Mouse (Mus musculus): ENCODE measurements at regions not wholly inside any gene's neighbourhood (a gene's known extent, or its start where the extent isn't known, plus 50 kb on each side); places are given as distances from the start of the nearest gene placed in this dataset.

GRCm38 (mm10) chr19:59687681-59688080, 229.5 kb downstream of the Emx2 start:
- 41% methylated on average over 1 of the region's 1 CpGs for WGBS (ENCODE audit: insufficient replicate concordance)
- H3K9me3 ChIP-seq (replicated peaks; ENCODE audit: control insufficient read depth, low read length), result no peaks in the 10 kb centered on the region
- H3K27ac ChIP-seq (ENCODE audit: low read length), result no peak overlapping the region

GRCm38 (mm10) chr19:59691541-59692096, 233.4 kb downstream of the Emx2 start:
- Histone ChIP-seq H3K4me1 (ENCODE audit: control insufficient read depth, low read depth, low read length) (no peaks in the 10 kb centered on the region), H3K9ac (ENCODE audit: low read depth, low read length) (no peak overlapping the region), H3K4me3 (ENCODE audit: low read depth, low read length) (no peak overlapping the region), H3K27me3 (ENCODE audit: control insufficient read depth, insufficient read depth, low read depth, low read length) (no peaks in the 10 kb centered on the region), H3K27ac (ENCODE audit: low read length) (no peak overlapping the region), H3K36me3 (ENCODE audit: control insufficient read depth, insufficient read depth) (no peaks in the 10 kb centered on the region), H3K9me3 (replicated peaks; ENCODE audit: control insufficient read depth, low read length) (no peaks in the 10 kb centered on the region), H3K4me2 (ENCODE audit: low read depth, low read length) (no peak overlapping the region)
- 63% methylated on average over 15 of the region's 15 CpGs for WGBS (ENCODE audit: insufficient replicate concordance)
- no peak for ATAC-seq (ENCODE audit: low read depth)

More at GRCm38 (mm10) chr19:59687681-59688080, 229.5 kb downstream of the Emx2 start:
- no peak for ATAC-seq (ENCODE audit: low read depth)
- Histone ChIP-seq H3K36me3 (ENCODE audit: control insufficient read depth, insufficient read depth) (no peaks in the 10 kb centered on the region), H3K4me2 (ENCODE audit: low read depth, low read length) (no peak overlapping the region), H3K4me1 (ENCODE audit: control insufficient read depth, low read depth, low read length) (no peaks in the 10 kb centered on the region), H3K9ac (ENCODE audit: low read depth, low read length) (no peak overlapping the region), H3K27me3 (ENCODE audit: control insufficient read depth, insufficient read depth, low read depth, low read length) (no peaks in the 10 kb centered on the region), H3K4me3 (ENCODE audit: low read depth, low read length) (no peak overlapping the region)

DNA sequence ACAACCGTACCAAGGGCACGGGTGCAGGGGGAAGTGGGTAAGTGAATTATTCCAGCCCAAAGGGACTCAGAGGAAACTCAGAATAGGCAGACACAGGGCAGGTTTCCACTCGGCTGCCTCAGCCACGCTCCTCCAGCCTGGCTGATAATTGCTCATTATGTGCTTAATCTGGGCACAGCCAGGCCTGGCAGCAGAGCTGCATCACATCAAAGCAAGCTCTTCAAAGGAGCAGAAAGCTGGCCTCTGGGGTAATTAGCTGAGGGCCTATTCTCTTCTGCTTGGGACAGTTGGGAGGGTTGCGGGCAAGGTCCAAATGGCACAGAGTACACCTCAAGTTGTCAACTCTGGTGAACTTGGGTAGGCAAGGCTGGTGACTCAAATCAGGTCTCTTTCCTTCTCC, 239.5 kb downstream of the Emx2 start:
- Histone ChIP-seq H3K4me2 (ENCODE audit: low read depth, low read length) (no peak overlapping the region), H3K27ac (ENCODE audit: low read length) (no peak overlapping the region), H3K27me3 (ENCODE audit: control insufficient read depth, insufficient read depth, low read depth, low read length) (no peaks in the 10 kb centered on the region), H3K4me1 (ENCODE audit: control insufficient read depth, low read depth, low read length) (no peaks in the 10 kb centered on the region), H3K36me3 (ENCODE audit: control insufficient read depth, insufficient read depth) (no peaks in the 10 kb centered on the region), H3K9ac (ENCODE audit: low read depth, low read length) (no peak overlapping the region), H3K9me3 (replicated peaks; ENCODE audit: control insufficient read depth, low read length) (no peaks in the 10 kb centered on the region), H3K4me3 (ENCODE audit: low read depth, low read length) (no peak overlapping the region)
- 57% methylated on average over 5 of the region's 5 CpGs for WGBS (ENCODE audit: insufficient replicate concordance)
- ATAC-seq (ENCODE audit: low read depth), result no peak

DNA sequence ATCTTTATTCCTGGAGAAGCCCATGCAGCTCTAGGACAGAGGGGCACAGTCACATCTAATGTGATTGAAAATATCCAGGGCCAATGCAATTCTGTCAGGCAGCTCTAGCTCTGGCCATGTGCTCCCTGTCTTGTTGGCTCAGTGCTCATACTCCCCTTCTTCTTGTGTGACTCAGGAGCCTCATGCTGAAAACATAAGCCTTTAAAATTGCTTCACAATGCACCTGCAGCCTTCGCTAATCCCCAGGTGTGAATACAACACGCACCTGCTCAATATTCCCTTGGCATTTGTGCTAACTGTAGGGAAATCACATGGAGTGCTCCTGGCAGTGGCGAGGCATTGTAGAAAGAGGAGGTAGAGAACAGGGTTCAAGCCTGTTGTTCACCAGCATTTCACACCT, 242.0 kb downstream of the Emx2 start:
- Histone ChIP-seq H3K27me3 (ENCODE audit: control insufficient read depth, insufficient read depth, low read depth, low read length) (no peaks in the 10 kb centered on the region), H3K9ac (ENCODE audit: low read depth, low read length) (no peak overlapping the region), H3K9me3 (replicated peaks; ENCODE audit: control insufficient read depth, low read length) (no peaks in the 10 kb centered on the region), H3K27ac (ENCODE audit: low read length) (no peak overlapping the region), H3K4me2 (ENCODE audit: low read depth, low read length) (no peak overlapping the region), H3K36me3 (ENCODE audit: control insufficient read depth, insufficient read depth) (no peaks in the 10 kb centered on the region), H3K4me1 (ENCODE audit: control insufficient read depth, low read depth, low read length) (no peaks in the 10 kb centered on the region), H3K4me3 (ENCODE audit: low read depth, low read length) (no peak overlapping the region)
- no peak for ATAC-seq (ENCODE audit: low read depth)
- WGBS (ENCODE audit: insufficient replicate concordance), result 49% methylated on average over 3 of the region's 3 CpGs

- ATAC-seq (ENCODE audit: low read depth), result no peak
- 40% methylated on average over 5 of the region's 5 CpGs for WGBS (ENCODE audit: insufficient replicate concordance)
- Histone ChIP-seq H3K4me1 (ENCODE audit: control insufficient read depth, low read depth, low read length) (no peaks in the 10 kb centered on the region), H3K4me3 (ENCODE audit: low read depth, low read length) (no peak overlapping the region), H3K27ac (ENCODE audit: low read length) (no peak overlapping the region), H3K9me3 (replicated peaks; ENCODE audit: control insufficient read depth, low read length) (no peaks in the 10 kb centered on the region), H3K4me2 (ENCODE audit: low read depth, low read length) (no peak overlapping the region), H3K36me3 (ENCODE audit: control insufficient read depth, insufficient read depth) (no peaks in the 10 kb centered on the region), H3K9ac (ENCODE audit: low read depth, low read length) (no peak overlapping the region), H3K27me3 (ENCODE audit: control insufficient read depth, insufficient read depth, low read depth, low read length) (no peaks in the 10 kb centered on the region)
Observed at GRCm38 (mm10) chr19:59707106-59707505, 236.3 kb downstream of the Rab11fip2 start.

DNA sequence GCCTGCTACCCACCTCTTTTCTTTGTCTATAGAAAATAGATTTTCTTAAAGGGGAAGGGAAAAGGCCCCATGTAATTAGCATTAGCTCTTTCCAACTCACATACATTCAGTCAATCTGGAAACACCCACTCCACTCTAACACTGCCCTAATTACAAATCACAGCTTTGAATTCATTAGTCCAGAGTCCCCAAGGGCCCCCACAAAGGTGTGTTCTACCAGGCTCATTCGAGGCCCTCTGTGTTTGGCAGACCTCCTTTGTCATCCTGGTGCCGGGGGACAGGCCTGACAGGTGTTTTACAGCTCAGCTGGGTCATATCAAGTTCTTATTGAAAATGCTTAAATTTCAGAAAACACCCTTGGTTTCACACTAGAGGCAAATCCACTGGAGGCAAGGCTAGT, 234.3 kb downstream of the Rab11fip2 start:
- Histone ChIP-seq H3K27me3 (ENCODE audit: control insufficient read depth, insufficient read depth, low read depth, low read length) (no peaks in the 10 kb centered on the region), H3K9me3 (replicated peaks; ENCODE audit: control insufficient read depth, low read length) (no peaks in the 10 kb centered on the region), H3K4me1 (ENCODE audit: control insufficient read depth, low read depth, low read length) (no peaks in the 10 kb centered on the region), H3K27ac (ENCODE audit: low read length) (no peak overlapping the region), H3K9ac (ENCODE audit: low read depth, low read length) (no peak overlapping the region), H3K36me3 (ENCODE audit: control insufficient read depth, insufficient read depth) (no peaks in the 10 kb centered on the region), H3K4me3 (ENCODE audit: low read depth, low read length) (no peak overlapping the region), H3K4me2 (ENCODE audit: low read depth, low read length) (no peak overlapping the region)
- no peak for ATAC-seq (ENCODE audit: low read depth)
- 45% methylated on average over 2 of the region's 2 CpGs for whole genome bisulfite sequencing (ENCODE audit: insufficient replicate concordance)

DNA sequence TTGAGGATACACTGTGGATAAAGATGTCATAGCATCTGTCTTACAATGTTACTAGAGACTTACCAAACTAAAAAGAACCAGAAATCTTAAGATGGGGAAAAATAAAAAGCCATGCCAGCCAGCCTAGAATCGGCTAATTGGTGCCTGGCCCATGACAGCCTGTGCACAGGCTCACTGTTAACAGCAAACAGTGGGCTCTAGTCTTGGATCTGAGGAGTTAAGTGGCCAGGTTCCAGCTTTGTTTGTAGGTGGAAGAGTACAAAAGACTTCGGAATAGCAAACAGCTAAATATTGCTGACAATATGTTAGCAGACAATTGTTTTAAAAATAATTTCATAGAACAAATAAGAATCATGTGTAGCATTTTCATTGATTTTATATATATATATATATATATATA, 228.4 kb downstream of the Rab11fip2 start:
- 44% methylated on average over 2 of the region's 2 CpGs for WGBS (ENCODE audit: insufficient replicate concordance)
- H3K4me1 ChIP-seq (ENCODE audit: control insufficient read depth, low read depth, low read length), result no peaks in the 10 kb centered on the region
- no peaks in the 10 kb centered on the region for H3K36me3 ChIP-seq (ENCODE audit: control insufficient read depth, insufficient read depth)
- no peak overlapping the region for H3K4me3 ChIP-seq (ENCODE audit: low read depth, low read length)
- H3K9me3 ChIP-seq (replicated peaks; ENCODE audit: control insufficient read depth, low read length), result no peaks in the 10 kb centered on the region; the same call in 1 of the 2 replicates
- no peak overlapping the region for H3K27ac ChIP-seq (ENCODE audit: low read length)
- no peak overlapping the region for H3K4me2 ChIP-seq (ENCODE audit: low read depth, low read length)
- H3K9ac ChIP-seq (ENCODE audit: low read depth, low read length), result no peak overlapping the region
- no peaks in the 10 kb centered on the region for H3K27me3 ChIP-seq (ENCODE audit: control insufficient read depth, insufficient read depth, low read depth, low read length)
- no peak for ATAC-seq (ENCODE audit: low read depth)

DNA sequence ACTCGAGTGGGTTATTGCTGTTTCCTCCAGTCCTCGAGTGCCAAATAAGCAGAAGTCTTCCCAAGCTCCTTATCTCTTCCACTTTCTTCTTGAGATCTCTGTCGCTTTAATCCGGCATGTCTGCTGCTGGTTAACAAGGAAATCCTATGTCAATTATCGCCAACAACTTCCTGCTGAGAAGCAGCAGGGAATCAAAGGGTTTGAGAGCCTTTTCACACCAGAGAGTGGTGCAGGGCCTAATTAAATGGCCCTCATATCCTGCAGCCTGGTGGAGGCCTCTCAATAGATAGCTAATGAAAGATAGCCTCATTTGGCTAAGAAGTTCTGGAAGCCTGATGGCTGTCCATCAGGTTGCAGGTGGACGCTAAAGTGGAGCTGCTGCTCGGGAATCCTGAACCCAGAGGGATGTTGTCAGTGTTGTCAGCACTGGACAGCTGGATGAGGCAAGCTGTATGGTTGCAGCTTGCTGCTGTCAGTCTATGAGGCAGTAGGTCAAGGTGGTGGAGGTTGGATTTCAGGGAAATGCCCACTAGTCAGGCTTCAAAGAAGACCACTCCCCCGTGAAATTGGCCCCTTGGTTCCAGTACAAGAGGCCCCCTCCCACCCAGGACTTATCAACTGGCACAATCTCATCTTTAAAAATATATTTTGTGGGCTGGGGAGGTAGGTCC, 225.5 kb downstream of the Rab11fip2 start:
- H3K36me3 ChIP-seq (ENCODE audit: control insufficient read depth, insufficient read depth), result no peaks in the 10 kb centered on the region
- H3K9me3 ChIP-seq (replicated peaks; ENCODE audit: control insufficient read depth, low read length), result no peaks in the 10 kb centered on the region; the same call in 1 of the 2 replicates
- no peak overlapping the region for H3K4me3 ChIP-seq (ENCODE audit: low read depth, low read length)
- 9% methylated on average over 8 of the region's 8 CpGs for WGBS (ENCODE audit: insufficient replicate concordance)
- no peaks in the 10 kb centered on the region for H3K4me1 ChIP-seq (ENCODE audit: control insufficient read depth, low read depth, low read length)
- H3K4me2 ChIP-seq (ENCODE audit: low read depth, low read length), result no peak overlapping the region
- no peak overlapping the region for H3K27ac ChIP-seq (ENCODE audit: low read length)
- H3K9ac ChIP-seq (ENCODE audit: low read depth, low read length), result no peak overlapping the region
- ATAC-seq (ENCODE audit: low read depth), result no peak
- no peaks in the 10 kb centered on the region for H3K27me3 ChIP-seq (ENCODE audit: control insufficient read depth, insufficient read depth, low read depth, low read length)

- H3K9me3 ChIP-seq (replicated peaks; ENCODE audit: control insufficient read depth, low read length), result no peaks in the 10 kb centered on the region
- WGBS (ENCODE audit: insufficient replicate concordance), result 65% methylated on average over 8 of the region's 8 CpGs
- no peak for ATAC-seq (ENCODE audit: low read depth)
Observed at GRCm38 (mm10) chr19:59738541-59738940, 204.9 kb downstream of the Rab11fip2 start.

More at GRCm38 (mm10) chr19:59738541-59738940, 204.9 kb downstream of the Rab11fip2 start:
- no peaks in the 10 kb centered on the region for H3K27me3 ChIP-seq (ENCODE audit: control insufficient read depth, insufficient read depth, low read depth, low read length)
- no peak overlapping the region for H3K4me3 ChIP-seq (ENCODE audit: low read depth, low read length)
- no peak overlapping the region for H3K9ac ChIP-seq (ENCODE audit: low read depth, low read length)
- H3K4me2 ChIP-seq (ENCODE audit: low read depth, low read length), result no peak overlapping the region
- no peaks in the 10 kb centered on the region for H3K4me1 ChIP-seq (ENCODE audit: control insufficient read depth, low read depth, low read length)
- no peak overlapping the region for H3K27ac ChIP-seq (ENCODE audit: low read length)
- H3K36me3 ChIP-seq (ENCODE audit: control insufficient read depth, insufficient read depth), result no peaks in the 10 kb centered on the region
